Mouse (Mus musculus) stomach, postnatal 0 days (tissue): ENCODE results near the gene Mul1.

Source experiments
- CTCF ChIP-seq: IDR thresholded peaks from 2 replicates; pipeline ENCODE4 v1.5.1; 2016; ENCODE audit warnings: antibody characterized with exemption, low read depth, mild to moderate bottlenecking, moderate library complexity
- EP300 ChIP-seq: optimal IDR thresholded peaks from 2 replicates; pipeline ENCODE3; 2016; ENCODE audit warnings: antibody characterized with exemption

DNA sequence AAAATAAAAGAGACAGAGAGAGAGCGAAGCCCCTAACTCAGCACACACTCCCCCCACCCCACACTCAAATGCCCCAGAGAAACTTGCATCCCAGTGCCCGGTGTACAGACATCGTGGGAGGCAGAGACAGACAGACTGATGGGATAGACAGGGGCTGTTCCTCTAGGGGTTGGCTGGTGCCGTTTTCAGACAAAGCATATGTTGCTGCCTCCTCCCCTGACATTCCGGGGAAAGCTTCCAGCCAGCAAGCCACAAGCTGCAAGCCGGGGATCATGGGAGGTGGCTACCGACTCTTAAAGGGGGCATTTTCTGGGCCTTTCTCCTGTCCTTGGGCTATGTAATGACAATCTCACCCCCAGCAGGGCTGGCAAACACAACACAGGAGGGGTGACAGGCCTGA lies 40.8 kb upstream of the Mul1 start:
- TF ChIP-seq CTCF, result no peak
- TF ChIP-seq EP300, result no peak
